9 mouse cellular contexts compared by ENCODE assay signal in genomic region chr9:86583740-86584139, GRCm38 (mm10). TPM values are rescaled to one million over a fixed set of nuclear protein-coding genes. Genes with fewer than 3 reads are reported as not detected.
DNase-seq lines count a peak whose midpoint lies in the region; ATAC-seq lines count a peak whose summit lies in the region.
"Had no signal": no experiment of that assay in that cellular context is flagged by ENCODE, and none has a peak within 500 bp of the region (broad histone marks: within the 10 kb centered on the region; RNA-seq: fewer than 3 reads in every experiment).

No protein-coding gene starts in this region.

- peak; percentile 50 for DNase-seq in MN1 (ENCODE audit: low spot score)
- peak; percentile 60 for DNase-seq in c-Kit-positive CD71-positive TER-119-negative erythroid progenitor cells, embryonic 14.5 days (ENCODE audit: low read depth)
- peak; percentile 60 for DNase-seq in layer of hippocampus, adult 9-11 months
- DNase-seq in lung, postnatal 4 days = peak; percentile 63 to 78
- peak; percentile 49 for DNase-seq in retina, postnatal 7 days (ENCODE audit: low read depth, low spot score)
- DNase-seq in yolk sac, embryonic 10.5 days (ENCODE audit: low spot score) = peak; percentile 49

- H3K4me2 ChIP-seq in forebrain, embryonic 12.5 days = no peak overlapping the region
- no peak overlapping the region for H3K4me2 ChIP-seq in hindbrain, embryonic 13.5 days
- H3K4me2 ChIP-seq: limb, embryonic 15.5 days had no signal

- no peak overlapping the region for H3K27ac ChIP-seq in forebrain, embryonic 12.5 days
- no peak overlapping the region for H3K27ac ChIP-seq in hindbrain, embryonic 13.5 days
- H3K27ac ChIP-seq: limb, embryonic 15.5 days had no signal

- H3K27me3 ChIP-seq in forebrain, embryonic 12.5 days = no peaks in the 10 kb centered on the region
- H3K27me3 ChIP-seq in hindbrain, embryonic 13.5 days = no peaks in the 10 kb centered on the region
- H3K27me3 ChIP-seq: limb, embryonic 15.5 days had no signal

- no peak overlapping the region for H3K9ac ChIP-seq in forebrain, embryonic 12.5 days
- no peak overlapping the region for H3K9ac ChIP-seq in hindbrain, embryonic 13.5 days
- H3K9ac ChIP-seq: limb, embryonic 15.5 days had no signal

- WGBS in forebrain, embryonic 12.5 days = 52% methylated on average over 3 of the region's 3 CpGs
- WGBS in hindbrain, embryonic 13.5 days = 66% methylated on average over 3 of the region's 3 CpGs

- no peak overlapping the region for H3K4me3 ChIP-seq in forebrain, embryonic 12.5 days (replicated peaks)
- H3K4me3 ChIP-seq in hindbrain, embryonic 13.5 days = no peak overlapping the region
- H3K4me3 ChIP-seq: limb, embryonic 15.5 days had no signal

- no peaks in the 10 kb centered on the region for H3K9me3 ChIP-seq in forebrain, embryonic 12.5 days
- no peaks in the 10 kb centered on the region for H3K9me3 ChIP-seq in hindbrain, embryonic 13.5 days
- H3K9me3 ChIP-seq: limb, embryonic 15.5 days had no signal

- peak; percentile 67; the same call in 1 of the 2 replicates for ATAC-seq in forebrain, embryonic 12.5 days (ENCODE audit: low FRiP score)
- peak; percentile 66 for ATAC-seq in hindbrain, embryonic 13.5 days (ENCODE audit: low FRiP score)

- H3K36me3 ChIP-seq in forebrain, embryonic 12.5 days (replicated peaks) = no peaks in the 10 kb centered on the region
- no peaks in the 10 kb centered on the region for H3K36me3 ChIP-seq in hindbrain, embryonic 13.5 days

- no peaks in the 10 kb centered on the region for H3K4me1 ChIP-seq in forebrain, embryonic 12.5 days
- no peaks in the 10 kb centered on the region for H3K4me1 ChIP-seq in hindbrain, embryonic 13.5 days (replicated peaks)
- H3K4me1 ChIP-seq: limb, embryonic 15.5 days had no signal

RNA-seq across cellular contexts. Expression of gene Rwdd2a, which starts 11.9 kb away (rescaled TPM):
- polyA plus RNA-seq in forebrain, embryonic 12.5 days (2016; fragmentation: Nextera tagmentation; extraction: Ambion mirVana) = 4.9 and 6.2 TPM in 2 replicates
- 9.6 TPM in 2 replicates for polyA plus RNA-seq in hindbrain, embryonic 13.5 days (2015; fragmentation: Nextera tagmentation; extraction: Ambion mirVana)

RNA-seq across cellular contexts. Expression of gene Pgm3, which starts 12.1 kb away (rescaled TPM):
- 36.6 and 41.0 TPM in 2 replicates for polyA plus RNA-seq in forebrain, embryonic 12.5 days (2016; fragmentation: Nextera tagmentation; extraction: Ambion mirVana)
- 41.4 and 43.5 TPM in 2 replicates for polyA plus RNA-seq in hindbrain, embryonic 13.5 days (2015; fragmentation: Nextera tagmentation; extraction: Ambion mirVana)
